Mouse (Mus musculus): ENCODE measurements around the gene Gale.

Gale gene

GRCm38 (mm10) chr4:135945706-135946105, 17.8 kb upstream of the Gale start:
- no peak for DNase-seq (ENCODE audit: low spot score)

- peak; percentile 99 for DNase-seq (ENCODE audit: low spot score)
Measured at GRCm38 (mm10) chr4:135946278-135946658, 17.3 kb upstream of the Gale start, which contains the start of gene Hmgcl. Gene Hmgcl, plus strand, starts transcription at chr4:135946448.

DNA sequence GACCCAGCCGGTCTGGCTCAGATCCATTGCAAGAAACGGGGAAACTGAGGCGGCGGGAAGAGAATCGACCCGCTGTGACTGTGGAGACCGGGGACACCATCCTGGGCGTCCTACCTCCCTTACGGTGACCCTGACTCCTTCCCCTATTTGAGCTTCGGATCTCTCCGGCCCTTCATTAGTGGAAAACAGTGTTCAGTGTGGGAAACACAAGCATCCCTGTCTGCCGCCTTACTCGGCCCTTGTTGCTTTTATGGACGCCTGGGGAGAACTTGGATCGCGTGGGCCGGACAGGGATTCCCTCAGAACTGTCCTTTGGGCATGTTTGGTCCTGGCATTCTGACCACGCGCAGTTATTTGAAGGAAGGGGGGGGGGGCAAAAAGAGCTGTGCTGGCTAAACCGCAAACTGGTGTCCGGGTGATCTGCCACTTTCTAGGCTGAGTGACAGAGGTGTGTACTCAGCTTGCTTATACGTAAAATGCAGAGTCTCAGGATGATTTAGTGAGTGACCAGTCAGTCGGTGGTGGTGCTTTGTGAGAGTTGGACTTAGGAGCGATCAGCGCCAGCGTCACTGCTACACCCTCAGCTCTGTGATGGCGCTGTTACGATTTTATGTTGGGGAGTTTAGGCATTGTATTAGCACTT, 16.7 kb upstream of the Gale start:
- DNase-seq (ENCODE audit: low spot score) = no peak

- DNase-seq (ENCODE audit: low spot score) = no peak
Measured at GRCm38 (mm10) chr4:135948142-135948541, 15.4 kb upstream of the Gale start.

DNA sequence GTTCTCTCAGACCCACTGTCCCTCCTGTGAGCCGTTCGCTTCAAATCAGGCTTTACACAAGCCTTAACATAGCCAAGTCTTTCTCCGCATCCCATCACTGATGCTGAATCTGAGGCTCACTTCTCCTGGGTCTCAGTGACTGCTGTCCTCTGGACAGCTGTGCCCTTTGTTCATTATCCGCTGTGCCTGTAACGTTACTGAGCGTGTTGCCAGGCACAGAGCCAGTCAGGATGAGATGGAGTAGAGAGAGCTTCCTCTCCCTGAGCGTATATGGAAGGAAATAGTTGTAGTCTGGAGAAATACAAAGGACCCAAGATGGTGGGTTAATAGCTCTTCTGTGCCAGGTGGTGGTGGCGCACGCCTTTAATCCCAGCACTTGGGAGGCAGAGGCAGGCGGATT, 14.1 kb upstream of the Gale start:
- DNase-seq (ENCODE audit: low spot score) = no peak

GRCm38 (mm10) chr4:135949911-135950310, 13.6 kb upstream of the Gale start:
- DNase-seq (ENCODE audit: low spot score) = no peak

DNA sequence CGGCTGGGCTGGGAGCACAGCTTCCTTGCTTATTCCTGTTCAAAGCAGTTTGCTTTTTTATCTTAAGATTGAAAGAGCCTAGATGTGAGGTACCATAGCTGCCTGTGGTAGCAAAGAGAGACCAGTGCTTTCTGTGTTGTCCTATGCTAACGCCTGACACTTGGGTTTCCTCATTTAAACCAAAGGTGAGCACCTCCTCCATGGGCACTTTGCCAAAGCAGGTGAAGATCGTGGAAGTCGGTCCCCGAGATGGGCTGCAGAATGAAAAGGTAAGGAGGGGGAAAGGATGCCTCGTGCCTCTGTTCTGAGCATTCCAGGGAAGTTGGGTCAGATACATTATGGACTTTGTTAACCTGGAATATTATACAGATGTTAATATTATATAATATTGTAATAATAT, 13.2 kb upstream of the Gale start:
- no peak for DNase-seq (ENCODE audit: low spot score)

DNA sequence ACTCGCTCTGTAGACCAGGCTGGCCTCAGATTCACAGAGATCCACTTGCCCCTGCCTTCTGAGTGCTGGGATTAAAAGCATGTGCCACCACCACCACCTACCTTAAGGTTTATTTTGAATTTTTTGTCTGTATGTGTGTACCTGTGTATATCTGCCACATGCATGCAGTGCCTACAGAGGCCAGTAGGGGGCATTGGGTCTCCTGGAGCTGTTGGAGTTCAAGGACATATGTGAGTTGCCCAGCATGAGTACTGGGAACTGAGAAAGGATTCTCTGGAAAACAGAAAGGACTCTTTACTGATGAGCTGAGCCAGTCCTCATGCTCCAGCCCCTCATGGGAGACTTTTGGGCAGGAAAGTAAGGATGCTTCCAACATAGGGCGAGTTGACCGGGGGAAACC, 12.0 kb upstream of the Gale start:
- DNase-seq (ENCODE audit: low spot score) = no peak

GRCm38 (mm10) chr4:135953179-135953578, 10.3 kb upstream of the Gale start:
- DNase-seq (ENCODE audit: low spot score) = no peak

DNA sequence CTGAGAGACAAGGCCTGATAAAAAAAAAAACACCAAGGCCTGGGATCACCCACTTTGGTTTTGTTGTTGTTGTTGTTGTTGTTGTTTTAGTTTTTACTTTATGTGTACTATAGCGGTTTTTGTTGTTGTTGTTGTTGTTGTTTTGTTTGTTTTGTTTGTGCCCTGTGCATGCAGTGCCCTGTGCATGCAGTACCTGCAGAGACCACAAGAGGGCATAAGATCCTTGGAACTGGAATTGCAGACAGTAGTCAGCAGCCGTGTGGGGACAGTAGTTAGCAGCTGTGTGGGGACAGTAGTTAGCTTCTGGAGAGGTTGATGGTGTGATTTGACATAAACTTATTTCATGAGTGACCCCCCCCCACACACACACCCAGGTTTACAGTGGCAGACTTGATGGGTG, 9.3 kb upstream of the Gale start:
- peak; percentile 84 for DNase-seq (ENCODE audit: low spot score)

DNA sequence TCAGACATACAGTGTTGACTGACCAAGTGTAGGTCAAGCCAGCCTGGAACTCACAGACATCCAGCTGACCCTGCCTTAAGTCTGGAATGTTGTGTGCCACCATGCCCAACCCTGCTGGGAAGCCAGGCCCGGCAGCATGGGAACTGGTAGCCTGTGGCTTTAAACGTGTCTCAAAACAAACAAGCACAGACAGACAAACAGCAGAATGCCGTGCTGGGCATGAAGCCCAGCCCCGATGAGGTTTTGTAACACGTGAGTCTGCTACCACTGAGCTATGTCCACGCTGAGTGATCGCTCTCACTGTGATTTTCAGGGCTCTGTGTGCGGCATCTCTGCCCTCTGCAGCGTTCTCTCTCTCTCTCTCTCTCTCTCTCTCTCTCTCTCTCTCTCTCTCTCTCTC, 7.6 kb upstream of the Gale start:
- DNase-seq (ENCODE audit: low spot score) = no peak

GRCm38 (mm10) chr4:135958354-135958753, 5.2 kb upstream of the Gale start:
- no peak for DNase-seq (ENCODE audit: low spot score)

GRCm38 (mm10) chr4:135960717-135961116, 2.8 kb upstream of the Gale start:
- DNase-seq (ENCODE audit: low spot score) = peak; percentile 96

- no peak for DNase-seq (ENCODE audit: low spot score)
Measured at GRCm38 (mm10) chr4:135961709-135962108, 1.8 kb upstream of the Gale start.

- DNase-seq (ENCODE audit: low spot score) = no peak
Measured at GRCm38 (mm10) chr4:135962198-135962597, 1.3 kb upstream of the Gale start.

DNA sequence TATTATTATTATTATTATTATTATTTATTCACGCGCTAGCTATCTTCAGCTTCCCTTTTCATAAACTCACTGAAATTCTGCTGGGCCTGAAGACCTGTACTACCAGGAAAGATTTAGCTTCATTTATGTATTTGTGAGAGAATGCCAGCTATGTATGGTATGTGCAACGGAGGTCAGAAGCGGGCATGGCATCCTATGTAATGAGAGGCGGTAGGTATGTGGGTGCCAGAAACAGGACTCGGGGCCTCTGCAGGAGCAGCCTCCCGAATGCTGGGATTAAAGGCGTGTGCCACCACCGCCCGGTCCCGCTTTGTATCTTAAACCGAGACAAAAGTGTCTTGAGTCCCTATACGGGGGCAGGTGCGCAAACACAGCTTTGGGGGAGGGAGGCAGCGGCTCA, 581 bp upstream of the Gale start:
- DNase-seq (ENCODE audit: low spot score) = no peak

GRCm38 (mm10) chr4:135964426-135964825, 899 bp downstream of the Gale start:
- DNase-seq (ENCODE audit: low spot score) = no peak

GRCm38 (mm10) chr4:135965113-135965512, 1.6 kb downstream of the Gale start:
- no peak for DNase-seq (ENCODE audit: low spot score)

GRCm38 (mm10) chr4:135966283-135966682, 2.8 kb downstream of the Gale start:
- DNase-seq (ENCODE audit: low spot score) = no peak

GRCm38 (mm10) chr4:135967086-135967760, 3.7 kb downstream of the Gale start:
- DNase-seq (ENCODE audit: low spot score) = no peak

DNA sequence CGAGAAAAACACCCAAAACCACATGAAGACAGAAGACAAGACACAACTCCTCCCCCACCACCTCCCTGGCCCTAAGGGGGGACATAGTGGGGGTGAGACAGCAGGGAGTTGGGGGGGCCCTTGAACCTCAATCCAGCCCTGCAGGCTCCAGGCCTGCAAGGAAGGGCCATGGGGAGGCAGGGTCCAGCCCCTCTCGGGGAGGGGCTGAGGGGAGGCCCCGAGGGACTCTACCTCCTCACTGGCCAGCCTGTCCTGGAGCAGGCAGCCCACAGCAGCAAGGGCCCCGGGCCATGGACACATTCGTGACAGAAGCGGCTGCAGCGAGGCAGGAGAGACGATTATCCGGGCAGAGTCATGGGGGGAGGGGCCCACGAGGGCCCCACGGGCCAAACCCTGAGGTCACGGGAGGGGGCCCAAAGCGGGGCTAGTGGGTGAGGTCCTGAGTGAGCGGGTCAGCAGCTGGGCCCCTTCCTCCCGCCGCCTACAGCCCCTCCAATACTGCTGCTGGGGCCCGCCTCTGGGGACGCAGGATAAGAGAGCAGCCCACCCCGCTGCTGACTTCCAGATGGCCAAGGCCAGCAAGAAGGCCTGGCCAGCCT, 4.8 kb downstream of the Gale start:
- no peak for DNase-seq (ENCODE audit: low spot score)

GRCm38 (mm10) chr4:135969070-135969750, 5.7 kb downstream of the Gale start:
- DNase-seq (ENCODE audit: low spot score) = no peak

- no peak for DNase-seq (ENCODE audit: low spot score)
Measured at GRCm38 (mm10) chr4:135970585-135970984, 7.1 kb downstream of the Gale start.

All from embryo, embryonic 10 days (tissue).